Mouse (Mus musculus) kidney, adult 2 months (tissue): ENCODE measurements around the gene Bst2.

ENCODE experiments used
- CTCF ChIP-seq: fragments of 200-500 bp; conservative IDR thresholded peaks from 2 replicates; pipeline ENCODE4 v1.5.1; 2011; ENCODE audit warnings: low read depth, mild to moderate bottlenecking, control low read depth, low read length, moderate library complexity, mixed read lengths; ENCODE audit not compliant: insufficient read depth, insufficient read length
- POLR2A ChIP-seq: fragments of 200-500 bp; IDR thresholded peaks from one replicate; pipeline ENCODE4 v1.6.1; 2011; ENCODE audit warnings: low read depth, low read length, control low read depth

- no peak for TF ChIP-seq CTCF
- no peak for TF ChIP-seq POLR2A
These were observed 37.2 kb upstream of the Bst2 start for GRCm38 (mm10) chr8:71574426-71574825.
